Mouse (Mus musculus) heart, adult 18-20 months (tissue): ENCODE results near the gene Shc1. TPM values are rescaled to one million over a fixed set of nuclear protein-coding genes. Genes with fewer than 3 reads are reported as not detected.

ENCODE experiments used
- DNase-seq, 2 experiments: peaks; one replicate each; pipeline ENCODE4 v3.0.0; 2021 to 2022; ENCODE audit warnings: mixed read lengths in 1 of 2
- long read RNA-seq, 2 experiments: library from polyadenylated mRNA; stranded (forward); transcript quantifications; one replicate each; pipeline ENCODE4 v2.0.0; 2021
- total RNA-seq, 2 experiments: library from RNA; stranded (reverse); gene quantifications; 2 replicates each; pipeline ENCODE4 v1.2.3; 2021

Gene Shc1
- 10 to 100 TPM; 33.2 to 36.1 TPM for total RNA-seq
- long read RNA-seq, experiment 1, transcript Shc1-201 (13 exons, 3,250 nt), result major isoform, 22 of 33 reads
- long read RNA-seq, experiment 1, partial matches to known transcripts, result 8 of 33 reads
- long read RNA-seq, experiment 1, other reads (novel, unspliced or antisense), result 1 of 33 reads
- long read RNA-seq, experiment 2, transcript Shc1-201 (13 exons, 3,250 nt), result major isoform, 12 of 19 reads
- long read RNA-seq, experiment 2, partial matches to known transcripts, result 2 of 19 reads
- long read RNA-seq, experiment 2, other reads (novel, unspliced or antisense), result 4 of 19 reads

GRCm38 (mm10) chr3:89418170-89418860, at the start of gene Shc1, which contains the start of gene Cks1b:
Gene Shc1 (plus strand): TSS chr3:89418443.
Gene Cks1b (minus strand): TSS chr3:89418383.
- DNase-seq, result peak; percentile 97 to 99

GRCm38 (mm10) chr3:89373581-89374231, 44.5 kb upstream of the Shc1 start:
- DNase-seq, result no peak

DNA sequence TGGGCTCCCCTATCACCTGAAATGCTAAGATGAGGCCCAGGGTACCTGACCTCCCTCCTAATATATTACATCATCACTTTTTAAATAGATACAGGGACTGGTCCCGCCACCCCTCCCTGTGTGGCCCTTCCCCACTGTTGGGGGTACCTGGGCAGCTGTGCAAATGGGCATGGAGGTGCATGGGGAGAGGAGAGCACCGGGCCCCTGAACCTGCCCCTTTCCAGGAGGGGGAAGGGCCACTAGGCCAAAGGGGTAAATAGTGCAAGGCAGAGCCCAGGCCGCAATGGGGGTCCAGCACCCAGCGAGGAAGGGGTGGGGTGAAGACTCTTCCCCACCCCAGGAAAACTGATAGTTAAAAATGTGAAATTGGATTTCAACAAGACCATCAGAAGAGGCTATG, 40.4 kb upstream of the Shc1 start:
- no peak for DNase-seq

DNA sequence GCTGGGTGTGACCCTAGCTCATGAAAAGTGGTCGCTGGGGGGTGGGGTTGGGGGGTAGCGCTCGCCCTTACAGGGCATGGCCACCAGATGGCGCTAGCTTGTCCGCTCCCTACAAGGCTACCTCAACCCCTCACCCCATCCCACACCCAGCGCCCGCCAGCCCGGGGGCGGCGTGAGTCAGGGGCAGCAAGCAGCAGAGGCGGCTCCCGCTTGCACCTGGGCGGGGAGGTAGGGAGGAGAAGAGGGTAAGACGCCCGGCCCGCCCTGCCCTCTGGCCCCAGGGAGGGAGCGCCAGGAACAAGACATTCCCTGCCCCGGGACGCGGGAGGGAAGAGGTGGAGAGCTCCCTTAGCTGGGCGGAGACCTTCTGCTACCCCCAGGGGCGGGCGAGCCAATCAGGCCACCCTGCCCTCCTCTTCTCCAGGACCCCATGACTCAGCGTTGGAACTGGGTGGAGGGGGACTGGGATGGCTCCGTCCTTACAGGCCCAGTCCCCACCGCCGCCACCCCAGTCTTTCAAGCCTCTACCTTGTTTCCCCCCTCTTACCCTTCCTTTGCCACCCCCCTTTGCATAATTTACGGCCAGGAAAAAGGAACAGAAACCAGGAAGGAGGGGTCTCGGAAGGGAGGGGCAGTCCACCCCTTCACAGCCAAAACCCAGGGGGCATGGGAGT, 39.7 kb upstream of the Shc1 start:
- peak; percentile 83 to 90 for DNase-seq

GRCm38 (mm10) chr3:89379388-89380131, 38.7 kb upstream of the Shc1 start:
- no peak for DNase-seq

GRCm38 (mm10) chr3:89380291-89380690, 38.0 kb upstream of the Shc1 start:
- DNase-seq, result no peak

- DNase-seq, result no peak
These were observed 37.5 kb upstream of the Shc1 start for GRCm38 (mm10) chr3:89380711-89381110.

GRCm38 (mm10) chr3:89381233-89381632, 37.0 kb upstream of the Shc1 start:
- no peak for DNase-seq

DNA sequence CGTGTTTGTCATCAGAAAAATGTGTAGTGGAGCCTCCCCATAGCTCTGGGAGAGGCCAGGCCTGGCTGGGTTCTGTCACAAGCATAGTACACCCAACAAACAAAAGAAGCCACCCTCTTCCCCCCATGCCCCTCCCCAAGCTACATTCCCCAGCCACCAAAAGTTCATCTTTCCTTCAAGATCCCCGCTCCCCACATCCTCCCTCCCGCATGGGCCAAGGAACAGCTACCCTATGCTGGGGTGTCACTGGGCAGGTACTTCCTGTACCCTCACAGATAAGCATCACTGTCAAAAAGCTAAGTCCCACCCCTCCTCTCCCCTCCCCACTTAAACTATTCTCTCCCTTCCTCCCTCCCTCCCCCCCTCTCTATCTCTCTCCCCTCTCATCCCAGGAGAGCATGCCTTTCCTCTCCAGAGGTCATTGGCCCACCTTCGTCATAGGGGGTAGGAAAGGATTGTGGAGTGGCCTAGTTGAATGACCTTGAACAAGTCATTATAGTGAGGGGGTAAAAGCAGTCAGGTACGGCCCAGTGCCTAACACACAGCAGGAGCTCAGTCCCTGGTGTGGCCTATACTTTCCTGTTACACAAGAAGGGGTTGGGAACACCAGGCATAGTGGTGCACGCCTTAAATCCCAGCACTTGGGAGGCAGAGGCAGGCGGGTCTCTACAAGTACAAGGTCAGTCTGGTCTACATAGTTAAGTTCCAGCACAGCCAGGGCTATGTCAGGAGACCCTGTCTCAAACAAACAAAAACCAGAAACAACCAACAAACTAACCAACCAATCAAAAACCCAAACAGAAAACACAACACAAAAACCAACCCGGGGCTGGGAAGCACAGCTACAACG, 36.0 kb upstream of the Shc1 start:
- no peak for DNase-seq

DNA sequence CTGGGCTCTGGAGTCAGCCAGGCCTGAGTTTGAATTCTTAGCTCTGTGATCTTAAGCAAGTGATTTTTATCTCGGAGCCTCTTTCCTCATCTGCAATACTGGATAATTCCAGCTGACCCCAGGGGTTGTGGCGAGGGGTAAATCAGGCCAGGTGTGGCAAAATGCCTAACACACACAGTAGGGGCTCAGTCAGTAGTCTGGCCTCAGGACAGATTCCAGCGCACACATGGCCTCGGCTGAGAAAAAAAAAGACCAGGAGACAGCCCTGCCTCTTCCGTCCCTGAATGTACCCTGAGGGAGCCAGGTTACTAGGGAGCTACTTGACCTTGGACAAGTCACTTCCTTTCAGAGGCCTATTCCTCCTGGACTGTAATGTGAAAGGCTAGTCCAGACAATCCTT, 35.3 kb upstream of the Shc1 start:
- DNase-seq, result no peak

DNA sequence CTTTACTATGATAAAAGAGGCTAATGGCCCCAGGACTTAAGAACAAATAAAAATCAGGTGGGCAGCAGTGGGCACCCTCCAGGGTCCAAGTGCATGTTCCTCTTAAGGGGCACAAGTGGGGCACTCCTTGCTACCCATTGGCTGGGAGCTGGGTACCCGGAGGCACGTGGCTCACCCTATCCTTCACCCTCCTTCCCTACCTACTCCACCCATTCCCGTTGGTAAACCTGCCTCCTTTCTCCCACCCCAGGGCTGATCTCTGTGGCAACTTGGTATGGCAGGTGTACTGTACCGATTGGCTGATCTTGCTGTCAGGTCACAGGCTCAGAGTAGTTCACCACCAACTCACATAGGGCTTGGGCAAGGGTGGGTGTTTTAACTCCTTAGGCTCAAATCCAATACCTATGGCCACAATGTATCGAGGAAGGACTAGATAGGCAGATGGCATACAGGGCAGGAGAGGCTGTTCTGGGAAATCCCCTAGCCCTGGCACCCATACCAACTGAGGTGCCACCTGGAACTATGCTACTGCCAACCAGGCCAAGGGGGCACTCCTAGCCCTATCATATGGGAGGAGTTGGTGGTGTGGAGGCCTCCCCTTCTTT, 34.5 kb upstream of the Shc1 start:
- no peak for DNase-seq

GRCm38 (mm10) chr3:89384331-89385076, 33.7 kb upstream of the Shc1 start:
- no peak for DNase-seq

- DNase-seq, result no peak
These were observed 32.8 kb upstream of the Shc1 start for GRCm38 (mm10) chr3:89385451-89385850.

- DNase-seq, result no peak
These were observed 31.5 kb upstream of the Shc1 start for GRCm38 (mm10) chr3:89386438-89387420.

DNA sequence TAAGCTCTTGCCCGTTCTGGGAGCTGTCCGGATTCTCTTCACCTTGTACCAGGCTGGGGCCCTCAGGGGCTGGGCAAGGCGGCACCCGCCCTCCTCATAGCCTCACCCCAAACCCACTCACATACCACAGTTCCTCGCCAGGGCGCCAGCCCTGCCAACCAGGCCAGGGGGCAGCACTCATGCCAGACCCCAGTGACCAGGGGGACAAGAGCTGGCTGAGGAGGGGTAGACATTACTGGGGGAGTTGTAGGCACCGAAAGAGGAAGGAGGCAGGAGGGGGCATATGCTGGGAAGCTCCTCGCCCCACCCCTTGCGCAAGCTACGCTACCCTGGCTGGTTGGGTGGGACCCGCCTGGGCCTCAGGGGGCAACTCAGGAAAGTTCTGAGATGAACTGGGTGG, 30.6 kb upstream of the Shc1 start:
- DNase-seq, result peak; percentile 44 to 59

DNA sequence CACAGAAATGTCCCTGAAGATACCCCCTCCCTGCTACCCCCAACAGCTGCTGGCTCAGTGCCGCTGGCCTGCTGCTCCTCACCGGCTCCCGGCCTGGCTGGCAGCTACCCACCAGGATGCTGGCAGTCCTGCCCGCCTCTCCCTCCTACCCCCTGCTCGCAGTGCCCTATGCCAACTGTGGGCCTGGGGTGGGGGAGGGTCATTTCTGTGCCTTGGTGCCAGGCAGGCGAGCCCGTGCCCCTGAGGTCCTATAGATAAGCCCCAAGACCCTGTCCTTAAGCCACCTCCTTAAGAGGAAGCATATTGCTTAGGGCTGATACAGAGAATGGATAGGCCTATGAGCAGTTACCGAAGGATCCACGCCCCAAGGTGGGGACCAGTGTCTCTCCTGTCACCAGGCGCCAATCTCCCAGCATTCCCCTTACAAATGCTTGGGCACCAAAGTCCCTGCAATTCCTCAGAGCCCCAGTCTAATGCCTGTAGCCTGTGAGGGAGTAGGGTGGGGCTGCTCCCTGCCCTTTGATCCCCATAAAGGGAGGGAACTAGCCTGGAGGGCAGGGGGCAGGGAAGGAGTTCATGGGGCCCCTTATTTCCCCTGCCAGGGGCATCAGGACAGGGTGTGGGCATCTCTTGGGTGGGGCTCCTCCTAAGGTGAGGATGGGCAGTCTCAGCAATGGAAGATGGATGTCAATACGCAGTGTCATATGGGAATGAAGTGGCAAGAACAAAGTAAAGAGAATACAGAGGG, 29.9 kb upstream of the Shc1 start:
- DNase-seq, result peak; percentile 70 to 84

DNA sequence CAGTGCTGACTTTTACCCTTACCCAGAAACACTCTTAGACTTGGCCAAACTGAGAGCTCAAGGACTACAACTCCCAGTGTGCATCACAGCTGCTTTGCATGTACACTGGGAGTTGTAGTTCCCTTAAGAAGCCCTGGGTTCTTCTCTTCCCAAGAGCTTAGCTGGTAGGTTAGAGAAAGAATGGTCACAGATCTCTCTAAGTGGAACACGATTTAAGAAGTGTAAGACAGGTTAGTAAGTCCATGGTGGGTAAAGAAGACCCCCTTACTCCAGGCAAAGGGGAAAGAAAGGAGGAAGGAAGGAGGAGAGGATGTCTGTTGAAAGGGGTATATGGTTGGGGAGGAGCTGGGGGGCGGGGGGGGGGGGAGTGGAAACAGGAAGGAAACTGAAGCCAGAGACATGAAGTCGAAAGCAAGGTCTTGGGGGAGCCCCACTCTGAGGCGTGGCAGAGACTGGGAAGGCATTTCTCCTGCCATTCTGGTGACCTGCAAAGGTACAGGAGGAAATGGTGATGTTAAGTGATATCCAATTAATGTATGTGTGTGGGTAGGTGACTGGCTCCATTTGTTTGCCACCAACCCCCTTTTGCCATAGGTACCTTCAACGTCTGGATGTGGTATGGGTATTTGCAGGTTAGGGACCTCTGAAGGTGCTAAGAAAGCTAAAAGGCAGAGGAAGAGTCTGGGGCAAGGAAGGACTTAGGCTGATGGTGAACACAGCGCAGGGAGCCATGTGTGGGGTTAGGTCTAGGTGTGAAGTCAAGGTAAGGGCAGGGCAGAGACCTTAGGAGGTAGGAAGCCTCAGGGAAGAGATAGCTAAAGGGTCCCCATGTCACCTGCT, 29.1 kb upstream of the Shc1 start:
- DNase-seq, result peak; percentile 55 to 62
